Mouse (Mus musculus): ENCODE measurements around the gene Bbs7.
"Not testable (repeated sequence)": the region's sequence is repeated elsewhere in the genome, so short reads cannot be mapped to it uniquely, and the experiment has no call there.

Gene Bbs7

GRCm38 (mm10) chr3:36613202-36613907 is at the start of gene Bbs7:
Gene Bbs7 (minus strand): TSS chr3:36613477.
- peak; percentile 92 for DNase-seq (ENCODE audit: extremely low read depth, insufficient read length, low spot score)

GRCm38 (mm10) chr3:36645245-36645559 is 31.9 kb upstream of the Bbs7 start:
- not testable (repeated sequence) for DNase-seq (ENCODE audit: extremely low read depth, insufficient read length, low spot score)

- DNase-seq (ENCODE audit: extremely low read depth, insufficient read length, low spot score): no peak
These were observed 31.4 kb upstream of the Bbs7 start for GRCm38 (mm10) chr3:36644554-36645244.

- DNase-seq (ENCODE audit: extremely low read depth, insufficient read length, low spot score): no peak
These were observed 30.1 kb upstream of the Bbs7 start for GRCm38 (mm10) chr3:36643354-36643753.

- no peak for DNase-seq (ENCODE audit: extremely low read depth, insufficient read length, low spot score)
These were observed 29.5 kb upstream of the Bbs7 start for GRCm38 (mm10) chr3:36642736-36643135.

GRCm38 (mm10) chr3:36640787-36641186 is 27.5 kb upstream of the Bbs7 start:
- no peak for DNase-seq (ENCODE audit: extremely low read depth, insufficient read length, low spot score)

GRCm38 (mm10) chr3:36635449-36635848 is 22.2 kb upstream of the Bbs7 start:
- DNase-seq (ENCODE audit: extremely low read depth, insufficient read length, low spot score): no peak

GRCm38 (mm10) chr3:36626803-36627202 is 13.5 kb upstream of the Bbs7 start:
- DNase-seq (ENCODE audit: extremely low read depth, insufficient read length, low spot score): no peak

GRCm38 (mm10) chr3:36618181-36618580 is 4.9 kb upstream of the Bbs7 start:
- no peak for DNase-seq (ENCODE audit: extremely low read depth, insufficient read length, low spot score)

- DNase-seq (ENCODE audit: extremely low read depth, insufficient read length, low spot score): no peak
These were observed 605 bp upstream of the Bbs7 start for GRCm38 (mm10) chr3:36613908-36614255.

- no peak for DNase-seq (ENCODE audit: extremely low read depth, insufficient read length, low spot score)
These were observed 590 bp downstream of the Bbs7 start for GRCm38 (mm10) chr3:36612687-36613086.

GRCm38 (mm10) chr3:36605894-36606783 is 7.1 kb downstream of the Bbs7 start:
- DNase-seq (ENCODE audit: extremely low read depth, insufficient read length, low spot score): no peak

GRCm38 (mm10) chr3:36599773-36600172 is 13.5 kb downstream of the Bbs7 start:
- not testable (repeated sequence) for DNase-seq (ENCODE audit: extremely low read depth, insufficient read length, low spot score)

GRCm38 (mm10) chr3:36598811-36599210 is 14.5 kb downstream of the Bbs7 start:
- no peak for DNase-seq (ENCODE audit: extremely low read depth, insufficient read length, low spot score)

GRCm38 (mm10) chr3:36571827-36572378 is 41.4 kb downstream of the Bbs7 start, which contains the start of gene Ccna2:
Gene Ccna2 (minus strand): TSS chr3:36572150.
- DNase-seq (ENCODE audit: extremely low read depth, insufficient read length, low spot score): peak; percentile 100

- DNase-seq (ENCODE audit: extremely low read depth, insufficient read length, low spot score): no peak
These were observed 41.9 kb downstream of the Bbs7 start for GRCm38 (mm10) chr3:36571361-36571826.

- DNase-seq (ENCODE audit: extremely low read depth, insufficient read length, low spot score): no peak
These were observed 43.4 kb downstream of the Bbs7 start for GRCm38 (mm10) chr3:36569836-36570235.

- DNase-seq (ENCODE audit: extremely low read depth, insufficient read length, low spot score): no peak
These were observed 49.6 kb downstream of the Bbs7 start for GRCm38 (mm10) chr3:36563666-36564065.

GRCm38 (mm10) chr3:36559606-36560005 is 53.7 kb downstream of the Bbs7 start:
- no peak for DNase-seq (ENCODE audit: extremely low read depth, insufficient read length, low spot score)

GRCm38 (mm10) chr3:36557601-36558000 is 55.7 kb downstream of the Bbs7 start:
- no peak for DNase-seq (ENCODE audit: extremely low read depth, insufficient read length, low spot score)
